Mouse (Mus musculus) testis, adult 2 months (tissue): Measurements from ENCODE around the gene Nxph4. TPM values are rescaled to one million over a fixed set of nuclear protein-coding genes. Genes with fewer than 3 reads are reported as not detected.

ENCODE experiments used
- H3K27ac ChIP-seq: fragments of 200-500 bp; 2 replicates; pipeline ENCODE4 v1.5.1; 2012; ENCODE audit warnings: low read depth, low read length; ENCODE audit not compliant: control insufficient read depth, insufficient read depth
- H3K27me3 ChIP-seq: fragments of 200-500 bp; 2 replicates; pipeline ENCODE4 v1.6.1; 2012; ENCODE audit warnings: mild to moderate bottlenecking, low read length, moderate library complexity; ENCODE audit not compliant: control insufficient read depth, insufficient read depth
- H3K36me3 ChIP-seq: fragments of 200-500 bp; 2 replicates; pipeline ENCODE4 v1.6.1; 2012; ENCODE audit warnings: mild to moderate bottlenecking, low read length; ENCODE audit not compliant: control insufficient read depth, insufficient read depth
- H3K4me1 ChIP-seq: fragments of 200-500 bp; 2 replicates; pipeline ENCODE4 v1.6.1; 2012; ENCODE audit warnings: low read length; ENCODE audit not compliant: control insufficient read depth, insufficient read depth
- H3K4me3 ChIP-seq: fragments of 200-500 bp; 2 replicates; pipeline ENCODE4 v1.5.1; 2012; ENCODE audit warnings: low read depth, mild to moderate bottlenecking, low read length, moderate library complexity, mixed read lengths; ENCODE audit not compliant: control insufficient read depth
- CTCF ChIP-seq: fragments of 200-500 bp; IDR thresholded peaks from 2 replicates; pipeline ENCODE4 v1.5.1; 2012; ENCODE audit warnings: low read depth, mild to moderate bottlenecking, inconsistent platforms, low read length, moderate library complexity; ENCODE audit not compliant: control insufficient read depth, insufficient read depth, insufficient replicate concordance
- POLR2A ChIP-seq: fragments of 200-500 bp; IDR thresholded peaks from 2 replicates; pipeline ENCODE4 v1.6.1; 2012; ENCODE audit warnings: low read depth, mild to moderate bottlenecking, inconsistent platforms, low read length, moderate library complexity; ENCODE audit not compliant: control insufficient read depth
- polyA plus RNA-seq: library from polyadenylated mRNA; depleted of rRNA; stranded (reverse); fragments of >200 nt; gene quantifications from 2 replicates; pipeline ENCODE4 v1.2.3, GENCODE M21; 2012

Nxph4 gene
- polyA plus RNA-seq, 1 experiment = 0.51 TPM

GRCm38 (mm10) chr10:127542720-127543119 is 8.4 kb upstream of the Nxph4 start:
- Histone ChIP-seq H3K36me3 (no peaks in the 10 kb centered on the region), H3K27me3 (no peaks in the 10 kb centered on the region), H3K4me3 (no peak overlapping the region), H3K4me1 (no peaks in the 10 kb centered on the region), H3K27ac (no peak overlapping the region)
- TF ChIP-seq POLR2A (no peak), CTCF (no peak)

GRCm38 (mm10) chr10:127542084-127542483 is 7.7 kb upstream of the Nxph4 start:
- Histone ChIP-seq H3K4me3 (no peak overlapping the region), H3K4me1 (no peaks in the 10 kb centered on the region), H3K27me3 (no peaks in the 10 kb centered on the region), H3K27ac (no peak overlapping the region), H3K36me3 (no peaks in the 10 kb centered on the region)
- TF ChIP-seq POLR2A = no peak
- no peak for TF ChIP-seq CTCF

- no peaks in the 10 kb centered on the region for H3K4me1 ChIP-seq
- H3K27ac ChIP-seq = no peak overlapping the region
- no peak for TF ChIP-seq POLR2A
- TF ChIP-seq CTCF = no peak
- H3K27me3 ChIP-seq = no peaks in the 10 kb centered on the region
- H3K4me3 ChIP-seq = no peak overlapping the region
- H3K36me3 ChIP-seq = no peaks in the 10 kb centered on the region
These were observed 7.2 kb upstream of the Nxph4 start for GRCm38 (mm10) chr10:127541510-127541909.

GRCm38 (mm10) chr10:127537854-127538583 is 3.7 kb upstream of the Nxph4 start:
- peaks cover 3% of the 10 kb centered on the region for H3K27me3 ChIP-seq
- H3K27ac ChIP-seq = no peak overlapping the region
- no peaks in the 10 kb centered on the region for H3K36me3 ChIP-seq
- peaks cover 10% of the 10 kb centered on the region for H3K4me1 ChIP-seq
- no peak for TF ChIP-seq POLR2A
- TF ChIP-seq CTCF = peak; percentile 87
- H3K4me3 ChIP-seq = no peak overlapping the region

- Histone ChIP-seq H3K27me3 (peaks cover 3% of the 10 kb centered on the region), H3K27ac (no peak overlapping the region), H3K36me3 (no peaks in the 10 kb centered on the region), H3K4me3 (no peak overlapping the region), H3K4me1 (peaks cover 10% of the 10 kb centered on the region)
- TF ChIP-seq CTCF (peak; percentile 12; the same call in 1 of the 2 replicates), POLR2A (no peak)
These were observed 2.4 kb upstream of the Nxph4 start for GRCm38 (mm10) chr10:127536586-127537314.

GRCm38 (mm10) chr10:127534929-127535384 is 598 bp upstream of the Nxph4 start:
- TF ChIP-seq POLR2A = no peak
- no peak for TF ChIP-seq CTCF
- Histone ChIP-seq H3K27me3 (peaks cover 3% of the 10 kb centered on the region), H3K4me1 (peaks cover 10% of the 10 kb centered on the region), H3K27ac (no peak overlapping the region), H3K36me3 (no peaks in the 10 kb centered on the region), H3K4me3 (no peak overlapping the region)

GRCm38 (mm10) chr10:127531548-127531947 is 2.8 kb downstream of the Nxph4 start:
- no peaks in the 10 kb centered on the region for H3K36me3 ChIP-seq
- H3K4me3 ChIP-seq = no peak overlapping the region
- peaks cover 3% of the 10 kb centered on the region for H3K27me3 ChIP-seq
- TF ChIP-seq POLR2A (no peak), CTCF (no peak)
- no peak overlapping the region for H3K27ac ChIP-seq
- H3K4me1 ChIP-seq = peaks cover 10% of the 10 kb centered on the region

- Histone ChIP-seq H3K36me3 (no peaks in the 10 kb centered on the region), H3K4me3 (no peak overlapping the region), H3K27me3 (peaks cover 3% of the 10 kb centered on the region), H3K4me1 (peaks cover 10% of the 10 kb centered on the region), H3K27ac (no peak overlapping the region)
- TF ChIP-seq POLR2A (no peak), CTCF (no peak)
These were observed 3.4 kb downstream of the Nxph4 start for GRCm38 (mm10) chr10:127530945-127531344.
